Mouse (Mus musculus) heart, embryonic 13.5 days (tissue): ENCODE results near the gene Csf3r. TPM values are rescaled to one million over a fixed set of nuclear protein-coding genes. Genes with fewer than 3 reads are reported as not detected.

Experiments used
- ATAC-seq: fragments of 200-750 bp; cut with Nextera tagmentation; 2 replicates; pipeline ENCODE4 v1.8.0; 2017; ENCODE audit warnings: moderate TSS enrichment; ENCODE audit not compliant: insufficient number of reproducible peaks, low FRiP score, low TSS enrichment; ENCODE audit errors: extremely low read depth
- H3K27ac ChIP-seq: fragments of 300-500 bp; sonication (generic); replicated peaks from 2 replicates; pipeline ENCODE4 v1.5.1; 2015; ENCODE audit warnings: moderate library complexity, mild to moderate bottlenecking, inconsistent platforms
- H3K27me3 ChIP-seq: fragments of 300-500 bp; sonication (generic); replicated peaks from 2 replicates; pipeline ENCODE4 v1.6.1; 2015; ENCODE audit warnings: mild to moderate bottlenecking, inconsistent platforms
- H3K36me3 ChIP-seq: fragments of 300-500 bp; sonication (generic); 2 replicates; pipeline ENCODE4 v1.6.1; 2015; ENCODE audit warnings: mild to moderate bottlenecking, inconsistent platforms
- H3K4me1 ChIP-seq: fragments of 300-500 bp; sonication (generic); 2 replicates; pipeline ENCODE4 v1.6.1; 2015; ENCODE audit warnings: inconsistent platforms
- H3K4me2 ChIP-seq: fragments of 300-500 bp; sonication (generic); 2 replicates; pipeline ENCODE4 v1.6.1; 2015; ENCODE audit warnings: inconsistent platforms, mild to moderate bottlenecking, moderate library complexity
- H3K4me3 ChIP-seq: fragments of 300-500 bp; sonication (generic); 2 replicates; pipeline ENCODE4 v1.5.1; 2015; ENCODE audit warnings: moderate library complexity, mild to moderate bottlenecking, inconsistent platforms
- H3K9ac ChIP-seq: fragments of 300-500 bp; sonication (generic); 2 replicates; pipeline ENCODE4 v1.6.1; 2015; ENCODE audit warnings: inconsistent platforms, mild to moderate bottlenecking, moderate library complexity
- H3K9me3 ChIP-seq: fragments of 300-500 bp; sonication (generic); 2 replicates; pipeline ENCODE4 v1.6.1; 2016; ENCODE audit warnings: inconsistent platforms
- WGBS: fragments of 180-500 bp; shearing (Covaris S2); methylation state at CpG from one replicate; pipeline ENCODE4 v1.1.7; 2015; ENCODE audit warnings: mixed read lengths; 5-methylcytosine and 5-hydroxymethylcytosine counted together
- polyA plus RNA-seq: library from polyadenylated mRNA; unstranded; fragments of >200 nt; fragmentation: Nextera tagmentation; extraction: Ambion mirVana; gene quantifications from 2 replicates; pipeline ENCODE4 v1.2.1, GENCODE M21; 2015

Gene Csf3r
- polyA plus RNA-seq, 1 experiment from 2014 or later: 0.43 TPM

- H3K4me3 ChIP-seq: no peak overlapping the region
- no peak overlapping the region for H3K9ac ChIP-seq
- no peak overlapping the region for H3K4me2 ChIP-seq
- H3K9me3 ChIP-seq: peaks cover 17% of the 10 kb centered on the region
- no peak for ATAC-seq
- no peaks in the 10 kb centered on the region for H3K36me3 ChIP-seq
- no peaks in the 10 kb centered on the region for H3K27me3 ChIP-seq
- no peak overlapping the region for H3K27ac ChIP-seq
- H3K4me1 ChIP-seq: no peaks in the 10 kb centered on the region
- 68% methylated on average over 12 of the region's 12 CpGs for WGBS
These were observed 22.8 kb upstream of the Csf3r start for GRCm38 (mm10) chr4:126001311-126002199.

GRCm38 (mm10) chr4:126017676-126018332, 6.5 kb upstream of the Csf3r start:
- 66% methylated on average over 7 of the region's 7 CpGs for WGBS
- no peak overlapping the region for H3K4me3 ChIP-seq
- no peak overlapping the region for H3K27ac ChIP-seq

GRCm38 (mm10) chr4:126018966-126019538, 5.3 kb upstream of the Csf3r start:
- no peaks in the 10 kb centered on the region for H3K4me1 ChIP-seq
- H3K4me2 ChIP-seq: no peak overlapping the region
- WGBS: 69% methylated on average over 11 of the region's 11 CpGs
- no peak overlapping the region for H3K4me3 ChIP-seq
- H3K36me3 ChIP-seq: no peaks in the 10 kb centered on the region
- no peak for ATAC-seq
- no peak overlapping the region for H3K9ac ChIP-seq
- 0 out of 2 replicates have a peak, but pooled peaks cover 16% of the 10 kb centered on the region for H3K27me3 ChIP-seq
- no peaks in the 10 kb centered on the region for H3K9me3 ChIP-seq
- H3K27ac ChIP-seq: no peak overlapping the region

More at GRCm38 (mm10) chr4:126017676-126018332, 6.5 kb upstream of the Csf3r start:
- Histone ChIP-seq H3K4me1 (no peaks in the 10 kb centered on the region), H3K36me3 (no peaks in the 10 kb centered on the region), H3K9me3 (no peaks in the 10 kb centered on the region), H3K9ac (no peak overlapping the region), H3K27me3 (0 out of 2 replicates have a peak, but pooled peaks cover 16% of the 10 kb centered on the region), H3K4me2 (no peak overlapping the region)
- no peak for ATAC-seq

GRCm38 (mm10) chr4:126025801-126026200, 1.5 kb downstream of the Csf3r start:
- Histone ChIP-seq H3K4me3 (no peak overlapping the region), H3K9ac (no peak overlapping the region), H3K4me1 (no peaks in the 10 kb centered on the region), H3K27me3 (peaks cover 6% of the 10 kb centered on the region), H3K36me3 (no peaks in the 10 kb centered on the region), H3K4me2 (no peak overlapping the region), H3K9me3 (no peaks in the 10 kb centered on the region), H3K27ac (no peak overlapping the region)
- ATAC-seq: no peak
- WGBS: 70% methylated on average over 5 of the region's 5 CpGs

GRCm38 (mm10) chr4:126027980-126028379, 3.6 kb downstream of the Csf3r start:
- no peak for ATAC-seq
- Histone ChIP-seq H3K4me1 (no peaks in the 10 kb centered on the region), H3K27ac (no peak overlapping the region), H3K9me3 (no peaks in the 10 kb centered on the region), H3K4me3 (no peak overlapping the region), H3K27me3 (peaks cover 7% of the 10 kb centered on the region), H3K4me2 (no peak overlapping the region), H3K36me3 (no peaks in the 10 kb centered on the region), H3K9ac (no peak overlapping the region)
- WGBS: 41% methylated on average over 3 of the region's 3 CpGs

GRCm38 (mm10) chr4:126029042-126029441, 4.7 kb downstream of the Csf3r start:
- no peaks in the 10 kb centered on the region for H3K4me1 ChIP-seq
- peaks cover 7% of the 10 kb centered on the region for H3K27me3 ChIP-seq
- H3K9ac ChIP-seq: no peak overlapping the region
- H3K36me3 ChIP-seq: no peaks in the 10 kb centered on the region
- H3K9me3 ChIP-seq: no peaks in the 10 kb centered on the region
- 44% methylated on average over 3 of the region's 3 CpGs for WGBS
- no peak overlapping the region for H3K4me3 ChIP-seq
- H3K27ac ChIP-seq: no peak overlapping the region
- ATAC-seq: no peak
- H3K4me2 ChIP-seq: no peak overlapping the region

GRCm38 (mm10) chr4:126030705-126031104, 6.4 kb downstream of the Csf3r start:
- peaks cover 7% of the 10 kb centered on the region for H3K27me3 ChIP-seq
- no peak overlapping the region for H3K4me3 ChIP-seq
- ATAC-seq: no peak
- no peak overlapping the region for H3K9ac ChIP-seq
- WGBS: 61% methylated on average over 5 of the region's 5 CpGs
- H3K4me1 ChIP-seq: no peaks in the 10 kb centered on the region
- no peaks in the 10 kb centered on the region for H3K36me3 ChIP-seq
- no peak overlapping the region for H3K4me2 ChIP-seq
- no peak overlapping the region for H3K27ac ChIP-seq
- H3K9me3 ChIP-seq: no peaks in the 10 kb centered on the region

GRCm38 (mm10) chr4:126035413-126035812, 11.1 kb downstream of the Csf3r start:
- 68% methylated on average over 5 of the region's 5 CpGs for WGBS
- Histone ChIP-seq H3K27ac (no peak overlapping the region), H3K4me2 (no peak overlapping the region), H3K4me1 (no peaks in the 10 kb centered on the region), H3K36me3 (no peaks in the 10 kb centered on the region), H3K4me3 (no peak overlapping the region), H3K27me3 (peaks cover 7% of the 10 kb centered on the region), H3K9me3 (no peaks in the 10 kb centered on the region), H3K9ac (no peak overlapping the region)
- ATAC-seq: no peak

GRCm38 (mm10) chr4:126046851-126047585, 22.7 kb downstream of the Csf3r start, which contains the start of gene Mrps15:
TSS of gene Mrps15 (plus strand) at chr4:126046925.
- under 1% methylated on average over 56 of the region's 56 CpGs for WGBS
- Histone ChIP-seq H3K27ac (peak within 1 kb of the TSS; percentile 67), H3K36me3 (peaks cover 30% of the 10 kb centered on the region), H3K27me3 (no peaks in the 10 kb centered on the region), H3K9ac (peak within 1 kb of the TSS; percentile 80), H3K4me3 (peak within 1 kb of the TSS; percentile 66), H3K4me1 (peaks cover 12% of the 10 kb centered on the region), H3K9me3 (no peaks in the 10 kb centered on the region), H3K4me2 (peak within 1 kb of the TSS; percentile 96)
- ATAC-seq: peak; percentile 82

- WGBS: 77% methylated on average over 7 of the region's 7 CpGs
- ATAC-seq: no peak
- Histone ChIP-seq H3K36me3 (peaks cover 73% of the 10 kb centered on the region), H3K9ac (no peak overlapping the region), H3K4me1 (peaks cover 12% of the 10 kb centered on the region), H3K9me3 (no peaks in the 10 kb centered on the region), H3K27me3 (no peaks in the 10 kb centered on the region), H3K27ac (no peak overlapping the region), H3K4me3 (no peak overlapping the region), H3K4me2 (no peak overlapping the region)
These were observed 27.3 kb downstream of the Csf3r start for GRCm38 (mm10) chr4:126051617-126052016.
